Mouse (Mus musculus): ENCODE data around the gene Icam2.

DNA sequence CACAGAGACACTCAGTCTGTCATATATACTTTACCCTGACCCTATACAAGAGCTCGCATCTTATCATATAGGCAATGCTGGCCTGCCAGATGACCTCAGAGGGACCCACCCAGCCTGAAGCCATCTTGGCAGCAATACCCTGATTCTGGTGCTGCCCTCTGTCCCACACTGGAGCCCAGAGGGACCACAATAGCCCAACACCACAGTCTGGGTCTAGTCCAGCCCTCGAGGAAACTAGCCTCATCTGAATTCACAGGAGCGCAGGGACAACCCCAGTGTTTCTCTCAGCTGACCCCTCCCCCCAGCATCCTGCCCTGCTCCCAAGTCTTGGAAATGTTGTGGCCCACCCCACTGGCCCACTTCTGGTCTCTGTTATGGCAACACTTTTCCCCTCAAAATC, 36.6 kb downstream of the Icam2 start:
- TF ChIP-seq CTCF (conservative IDR thresholded peaks at IDR 0.05; ENCODE audit: low read length) (no peak), NANOG (IDR thresholded peaks at IDR 0.05; ENCODE audit: borderline replicate concordance, low read length) (no peak), POU5F1 (IDR thresholded peaks at IDR 0.05; ENCODE audit: borderline replicate concordance, low read length) (no peak)
